Mouse (Mus musculus): Measurements from ENCODE around the gene Elof1.

GRCm38 (mm10) chr9:22066433-22066832, 50.5 kb downstream of the Elof1 start:
- TF ChIP-seq EP300 (IDR thresholded peaks at IDR 0.05; ENCODE audit: low read depth) (no peak), CTCF (IDR thresholded peaks at IDR 0.05; ENCODE audit: low read depth) (peak; percentile 96)
